Mouse (Mus musculus): ENCODE measurements at regions not wholly inside any gene's neighbourhood (a gene's known extent, or its start where the extent isn't known, plus 50 kb on each side); places are given as distances from the start of the nearest gene placed in this dataset.
A peak's percentile ranks its signal among the peaks of the same experiment; 100 is the strongest.

DNA sequence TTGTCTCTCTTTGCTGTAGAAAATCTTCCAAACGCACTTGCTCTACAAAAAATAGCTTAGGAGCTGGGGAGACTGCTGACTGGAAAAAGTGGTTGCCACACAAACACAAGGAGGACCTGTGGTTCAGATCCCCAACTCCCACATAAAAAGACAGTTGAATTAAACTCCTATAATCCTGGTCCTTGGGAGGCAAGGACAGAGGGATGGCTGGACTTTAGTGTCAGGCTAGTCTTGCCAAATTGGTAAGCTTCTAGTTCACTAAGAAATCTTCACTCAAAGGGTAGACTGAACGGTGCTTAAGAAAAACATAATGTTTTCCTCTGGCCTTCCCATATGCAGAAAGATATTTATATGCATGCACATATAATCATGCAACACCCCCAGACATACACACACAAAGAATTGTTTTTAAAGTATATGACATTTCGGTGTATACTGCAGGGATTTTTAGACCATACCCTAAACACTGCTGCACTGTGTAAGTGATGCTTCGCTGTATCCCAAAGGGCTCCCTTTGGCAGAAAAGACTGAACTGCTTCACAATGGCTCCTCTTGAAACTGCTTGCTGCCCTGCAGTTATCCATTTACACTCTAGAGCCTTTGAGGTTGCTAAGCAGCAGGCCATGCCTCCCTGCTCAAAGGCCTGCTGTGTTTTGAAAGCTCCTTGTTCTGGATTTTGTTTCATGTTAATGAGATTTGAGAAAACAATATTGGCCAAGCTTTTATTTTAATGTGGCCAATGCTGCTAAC lies 1299.3 kb downstream of the Zfp704 start:
- Histone ChIP-seq H3K27me3 (no peaks in the 10 kb centered on the region), H3K36me3 (no peaks in the 10 kb centered on the region), H3K4me3 (no peak overlapping the region), H3K27ac (no peak overlapping the region), H3K9me3 (no peaks in the 10 kb centered on the region), H3K4me1 (no peaks in the 10 kb centered on the region), H3K4me2 (replicated peaks) (no peak overlapping the region), H3K9ac (no peak overlapping the region)
- WGBS = 52% methylated on average over 4 of the region's 4 CpGs
- ATAC-seq (ENCODE audit: insufficient number of reproducible peaks, insufficient read depth, low FRiP score, low TSS enrichment) = peak; percentile 75; the same call in 1 of the 2 replicates

GRCm38 (mm10) chr3:8307296-8307695 lies 1302.6 kb downstream of the Zfp704 start:
- Histone ChIP-seq H3K4me3 (no peak overlapping the region), H3K27me3 (no peaks in the 10 kb centered on the region), H3K9me3 (no peaks in the 10 kb centered on the region), H3K4me2 (replicated peaks) (no peak overlapping the region), H3K36me3 (no peaks in the 10 kb centered on the region), H3K27ac (no peak overlapping the region), H3K4me1 (no peaks in the 10 kb centered on the region), H3K9ac (no peak overlapping the region)
- no peak for ATAC-seq (ENCODE audit: insufficient number of reproducible peaks, insufficient read depth, low FRiP score, low TSS enrichment)
- WGBS = 78% methylated on average over 3 of the region's 3 CpGs

- no peak overlapping the region for H3K27ac ChIP-seq
- no peaks in the 10 kb centered on the region for H3K27me3 ChIP-seq
- no peak for ATAC-seq (ENCODE audit: insufficient number of reproducible peaks, insufficient read depth, low FRiP score, low TSS enrichment)
- H3K4me2 ChIP-seq (replicated peaks) = no peak overlapping the region
- H3K36me3 ChIP-seq = no peaks in the 10 kb centered on the region
- no peak overlapping the region for H3K9ac ChIP-seq
- H3K4me1 ChIP-seq = no peaks in the 10 kb centered on the region
- no peak overlapping the region for H3K4me3 ChIP-seq
- H3K9me3 ChIP-seq = no peaks in the 10 kb centered on the region
Observed at GRCm38 (mm10) chr3:8304784-8305183, 1305.1 kb downstream of the Zfp704 start.

DNA sequence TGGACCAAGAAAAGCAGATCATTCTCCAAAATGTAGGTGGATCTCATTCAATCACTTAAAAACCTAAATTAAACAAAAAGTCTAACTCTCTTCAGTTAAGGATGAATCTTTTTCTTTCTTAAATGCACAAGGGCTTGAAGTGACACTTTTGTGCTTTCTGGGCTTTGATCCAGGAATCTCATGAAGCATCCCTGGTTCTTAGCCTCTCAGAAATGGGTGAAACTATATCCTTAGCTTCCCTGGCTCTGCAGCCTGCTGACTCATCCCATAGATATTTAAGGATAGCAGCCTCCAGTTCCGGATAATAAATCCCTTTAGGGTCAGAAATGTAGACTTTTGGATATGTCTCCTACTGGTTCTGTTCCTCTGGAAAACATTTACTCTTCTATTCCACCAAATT lies 1316.8 kb downstream of the Zfp704 start:
- H3K27ac ChIP-seq = no peak overlapping the region
- H3K36me3 ChIP-seq = no peaks in the 10 kb centered on the region
- H3K9me3 ChIP-seq = no peaks in the 10 kb centered on the region
- WGBS = 74% methylated on average over 1 of the region's 1 CpGs
- H3K27me3 ChIP-seq = no peaks in the 10 kb centered on the region
- H3K4me3 ChIP-seq = no peak overlapping the region
- H3K4me2 ChIP-seq (replicated peaks) = no peak overlapping the region
- no peak for ATAC-seq (ENCODE audit: insufficient number of reproducible peaks, insufficient read depth, low FRiP score, low TSS enrichment)
- H3K4me1 ChIP-seq = no peaks in the 10 kb centered on the region
- H3K9ac ChIP-seq = no peak overlapping the region

GRCm38 (mm10) chr3:8289558-8289957 lies 1320.3 kb downstream of the Zfp704 start:
- Histone ChIP-seq H3K27me3 (no peaks in the 10 kb centered on the region), H3K9ac (no peak overlapping the region), H3K4me1 (no peaks in the 10 kb centered on the region), H3K4me3 (no peak overlapping the region), H3K36me3 (no peaks in the 10 kb centered on the region), H3K4me2 (replicated peaks) (no peak overlapping the region), H3K27ac (no peak overlapping the region), H3K9me3 (no peaks in the 10 kb centered on the region)
- ATAC-seq (ENCODE audit: insufficient number of reproducible peaks, insufficient read depth, low FRiP score, low TSS enrichment) = no peak
- WGBS = 75% methylated on average over 2 of the region's 2 CpGs

DNA sequence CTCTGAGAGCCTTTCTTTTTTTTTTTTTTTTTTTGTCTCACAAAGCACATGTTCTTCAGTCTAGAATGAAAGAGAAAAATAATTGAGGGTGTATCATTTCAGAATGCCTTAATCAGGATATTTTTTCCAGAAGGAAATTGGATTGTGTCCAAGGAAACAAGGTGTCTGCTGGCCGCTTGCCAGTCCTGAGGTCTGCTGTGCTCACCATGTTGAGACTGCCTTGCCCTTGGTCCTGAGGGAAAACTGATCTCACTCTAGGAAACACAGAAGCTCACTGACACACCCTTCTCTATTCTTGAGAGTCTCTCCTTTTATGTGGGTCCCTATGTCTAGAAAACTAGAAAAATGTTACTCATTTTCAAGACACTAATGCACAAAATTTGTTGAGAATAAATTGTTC lies 1321.4 kb downstream of the Zfp704 start:
- Histone ChIP-seq H3K9me3 (no peaks in the 10 kb centered on the region), H3K4me2 (replicated peaks) (no peak overlapping the region), H3K36me3 (no peaks in the 10 kb centered on the region), H3K27ac (no peak overlapping the region), H3K4me3 (no peak overlapping the region), H3K4me1 (no peaks in the 10 kb centered on the region), H3K27me3 (no peaks in the 10 kb centered on the region), H3K9ac (no peak overlapping the region)
- WGBS = 75% methylated on average over 1 of the region's 1 CpGs
- ATAC-seq (ENCODE audit: insufficient number of reproducible peaks, insufficient read depth, low FRiP score, low TSS enrichment) = no peak

GRCm38 (mm10) chr3:8284655-8285428 lies 1325.0 kb downstream of the Zfp704 start:
- Histone ChIP-seq H3K4me2 (replicated peaks) (no peak overlapping the region), H3K9ac (no peak overlapping the region), H3K27ac (no peak overlapping the region), H3K9me3 (no peaks in the 10 kb centered on the region), H3K4me3 (no peak overlapping the region), H3K36me3 (no peaks in the 10 kb centered on the region), H3K4me1 (no peaks in the 10 kb centered on the region), H3K27me3 (no peaks in the 10 kb centered on the region)
- 60% methylated on average over 14 of the region's 14 CpGs for WGBS
- ATAC-seq (ENCODE audit: insufficient number of reproducible peaks, insufficient read depth, low FRiP score, low TSS enrichment) = no peak

GRCm38 (mm10) chr3:8282411-8282810 lies 1327.5 kb downstream of the Zfp704 start:
- H3K4me1 ChIP-seq = no peaks in the 10 kb centered on the region
- no peaks in the 10 kb centered on the region for H3K36me3 ChIP-seq
- ATAC-seq (ENCODE audit: insufficient number of reproducible peaks, insufficient read depth, low FRiP score, low TSS enrichment) = no peak
- H3K27me3 ChIP-seq = no peaks in the 10 kb centered on the region
- H3K27ac ChIP-seq = no peak overlapping the region
- no peak overlapping the region for H3K4me2 ChIP-seq (replicated peaks)
- H3K9me3 ChIP-seq = no peaks in the 10 kb centered on the region
- H3K4me3 ChIP-seq = no peak overlapping the region
- no peak overlapping the region for H3K9ac ChIP-seq
- 80% methylated on average over 2 of the region's 2 CpGs for WGBS

DNA sequence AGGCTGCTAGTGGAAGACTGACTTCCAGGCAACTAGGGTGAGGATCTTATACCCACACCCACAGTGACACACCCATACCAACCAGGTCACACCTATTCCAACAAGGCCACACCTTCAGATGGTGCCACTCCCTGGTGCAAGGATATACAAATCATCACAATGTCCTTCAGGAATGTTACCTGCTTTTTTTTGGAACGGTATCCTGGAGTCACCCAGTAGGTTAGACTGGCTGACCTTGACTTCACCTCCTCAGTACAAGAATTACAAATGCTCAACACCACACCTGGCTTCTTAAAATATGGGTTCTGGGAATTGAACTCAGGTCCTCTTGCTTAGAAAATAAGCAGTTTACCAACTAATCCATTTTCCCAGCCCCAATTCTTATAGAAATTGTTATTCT lies 1333.2 kb downstream of the Zfp704 start:
- H3K4me3 ChIP-seq = no peak overlapping the region
- 81% methylated on average over 1 of the region's 1 CpGs for WGBS
- ATAC-seq (ENCODE audit: insufficient number of reproducible peaks, insufficient read depth, low FRiP score, low TSS enrichment) = no peak

DNA sequence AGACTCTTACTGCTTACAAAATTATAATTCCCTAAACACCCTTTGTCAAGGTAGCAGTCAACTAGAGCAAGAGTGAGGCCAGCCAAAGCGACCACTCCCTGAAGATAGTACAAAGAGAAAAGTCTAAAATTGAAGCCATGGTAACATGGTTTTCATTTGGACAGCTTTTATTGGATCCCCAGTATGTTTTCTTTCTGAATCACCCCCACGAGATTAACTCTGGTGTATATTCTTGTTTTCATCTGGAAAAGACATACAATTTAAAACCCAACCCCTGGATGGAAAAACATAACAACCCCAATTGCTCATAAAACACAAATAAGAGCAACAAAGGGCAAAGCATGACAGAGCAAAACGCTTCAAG lies 1339.0 kb downstream of the Zfp704 start:
- H3K27me3 ChIP-seq = no peaks in the 10 kb centered on the region
- H3K9ac ChIP-seq = no peak overlapping the region
- H3K4me1 ChIP-seq = no peaks in the 10 kb centered on the region
- H3K4me2 ChIP-seq (replicated peaks) = no peak overlapping the region
- no peak overlapping the region for H3K27ac ChIP-seq
- no peaks in the 10 kb centered on the region for H3K9me3 ChIP-seq
- WGBS = 76% methylated on average over 3 of the region's 3 CpGs
- no peaks in the 10 kb centered on the region for H3K36me3 ChIP-seq
- no peak for ATAC-seq (ENCODE audit: insufficient number of reproducible peaks, insufficient read depth, low FRiP score, low TSS enrichment)
- no peak overlapping the region for H3K4me3 ChIP-seq

More for the DNA sequence above, 1333.2 kb downstream of the Zfp704 start:
- Histone ChIP-seq H3K27me3 (no peaks in the 10 kb centered on the region), H3K27ac (no peak overlapping the region), H3K9me3 (no peaks in the 10 kb centered on the region), H3K4me1 (no peaks in the 10 kb centered on the region), H3K36me3 (no peaks in the 10 kb centered on the region), H3K4me2 (replicated peaks) (no peak overlapping the region), H3K9ac (no peak overlapping the region)

GRCm38 (mm10) chr3:8270009-8270934 lies 1339.6 kb downstream of the Zfp704 start:
- Histone ChIP-seq H3K4me2 (replicated peaks) (no peak overlapping the region), H3K4me1 (no peaks in the 10 kb centered on the region), H3K36me3 (no peaks in the 10 kb centered on the region), H3K27me3 (no peaks in the 10 kb centered on the region), H3K4me3 (no peak overlapping the region), H3K9ac (no peak overlapping the region), H3K27ac (no peak overlapping the region), H3K9me3 (no peaks in the 10 kb centered on the region)
- WGBS = 69% methylated on average over 1 of the region's 1 CpGs
- ATAC-seq (ENCODE audit: insufficient number of reproducible peaks, insufficient read depth, low FRiP score, low TSS enrichment) = no peak

Measured in embryonic facial prominence, embryonic 12.5 days (tissue).